Mouse (Mus musculus) gastrocnemius, postnatal 25 days (tissue): ENCODE data around the gene Strap. TPM values are rescaled to one million over a fixed set of nuclear protein-coding genes. Genes with fewer than 3 reads are reported as not detected.
"Not testable (repeated sequence)": the region's sequence is repeated elsewhere in the genome, so short reads cannot be mapped to it uniquely, and the experiment has no call there.

Experiments used
- DNase-seq: peaks from one replicate; pipeline ENCODE4 v3.0.0; 2022
- long read RNA-seq, 2 experiments: library from polyadenylated mRNA; stranded (forward); transcript quantifications; one replicate each; pipeline ENCODE4 v2.0.0; 2021
- total RNA-seq, 2 experiments: library from RNA; stranded (reverse); gene quantifications; 1 replicate in 1 of 2; 2 replicates in 1 of 2; pipeline ENCODE4 v1.2.3; 2021

The Strap gene
- 10 to 100 TPM; 74.4 to 78.2 TPM for total RNA-seq
- long read RNA-seq, experiment 1, transcript Strap-201 (10 exons, 2,650 nt): major isoform, 101 of 111 reads
- long read RNA-seq, experiment 1, partial matches to known transcripts: 5 of 111 reads
- long read RNA-seq, experiment 1, other reads (novel, unspliced or antisense): 5 of 111 reads
- long read RNA-seq, experiment 2, transcript Strap-201 (10 exons, 2,650 nt): major isoform, 135 of 146 reads
- long read RNA-seq, experiment 2, partial matches to known transcripts: 3 of 146 reads
- long read RNA-seq, experiment 2, other reads (novel, unspliced or antisense): 7 of 146 reads

- peak; percentile 91 for DNase-seq
Observed at GRCm38 (mm10) chr6:137734846-137735609, at the start of gene Strap. Strap (plus strand) TSS chr6:137735078.

DNA sequence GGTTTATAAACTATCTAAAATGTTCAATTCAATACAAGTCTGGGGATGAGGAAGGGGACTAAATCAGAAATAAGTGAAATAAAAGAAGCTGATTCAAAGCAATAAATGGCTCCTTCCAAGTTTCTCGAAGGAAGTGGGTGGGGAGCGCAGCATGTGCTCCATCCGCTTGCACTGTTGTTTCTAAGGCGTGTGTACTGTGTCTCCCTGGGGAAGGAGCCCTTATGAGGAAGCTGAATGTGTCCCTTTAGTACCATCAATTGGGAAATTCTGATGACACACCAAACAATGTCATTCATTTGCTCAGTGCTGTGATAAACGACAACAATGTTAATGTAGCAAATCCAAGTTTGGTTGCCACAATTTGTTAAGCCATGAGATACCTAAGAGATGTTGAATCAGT is 47.2 kb upstream of the Strap start:
- DNase-seq: no peak

GRCm38 (mm10) chr6:137688079-137688478 is 46.8 kb upstream of the Strap start:
- no peak for DNase-seq

DNA sequence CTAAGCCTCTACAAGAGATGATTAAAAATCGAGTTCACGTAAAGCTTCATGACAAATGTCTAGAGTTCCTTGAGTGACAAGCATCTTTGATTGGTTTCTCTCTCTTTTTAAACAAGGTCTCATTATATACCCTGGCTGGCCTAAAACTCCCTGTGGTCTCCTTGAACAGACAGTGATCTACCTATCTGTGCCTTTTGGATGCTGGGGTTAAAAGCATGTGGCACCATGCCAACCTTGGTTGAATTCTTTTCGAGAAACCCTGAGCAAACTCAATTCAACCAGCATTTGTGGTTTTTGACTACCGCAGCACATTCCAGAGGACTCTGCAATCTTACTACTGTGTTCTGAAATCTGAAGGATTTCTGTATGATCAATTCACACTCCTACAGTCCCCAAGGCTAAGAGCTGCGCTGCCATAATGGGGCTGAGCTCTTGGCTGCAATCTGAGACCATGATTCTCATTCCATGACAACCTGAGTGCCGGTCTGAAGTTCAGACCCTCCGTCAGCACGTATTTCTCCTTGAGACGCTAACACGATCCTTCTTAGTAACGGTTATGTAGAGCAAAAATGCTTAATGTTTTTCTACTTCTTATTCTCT is 46.3 kb upstream of the Strap start:
- DNase-seq: no peak

GRCm38 (mm10) chr6:137690550-137691119 is 44.2 kb upstream of the Strap start:
- DNase-seq: peak; percentile 44

GRCm38 (mm10) chr6:137694310-137694709 is 40.6 kb upstream of the Strap start:
- no peak for DNase-seq

GRCm38 (mm10) chr6:137695046-137695445 is 39.8 kb upstream of the Strap start:
- DNase-seq: no peak

- no peak for DNase-seq
Observed at GRCm38 (mm10) chr6:137696445-137697204, 38.3 kb upstream of the Strap start.

- no peak for DNase-seq
Observed at GRCm38 (mm10) chr6:137699434-137699833, 35.4 kb upstream of the Strap start.

- DNase-seq: no peak
Observed at GRCm38 (mm10) chr6:137702186-137702585, 32.7 kb upstream of the Strap start.

DNA sequence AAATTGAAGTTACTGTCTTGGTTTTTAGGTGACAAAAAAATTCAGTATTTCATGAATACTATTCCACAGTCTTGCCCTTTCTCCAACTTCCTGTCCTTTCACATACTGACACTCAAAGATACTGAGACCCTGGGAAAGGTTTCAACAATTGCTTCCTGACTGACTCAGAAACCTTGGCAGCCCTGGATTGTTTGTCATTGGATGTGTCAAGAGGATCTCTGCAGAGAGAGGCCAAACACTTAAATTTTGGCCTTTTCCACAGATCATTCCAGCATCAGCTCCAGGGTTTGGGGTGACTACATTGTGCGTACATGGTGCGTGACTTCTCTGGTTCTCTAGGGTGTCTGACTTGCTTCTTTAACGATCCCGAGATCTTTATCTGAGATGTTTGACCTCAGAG is 32.0 kb upstream of the Strap start:
- peak; percentile 38 for DNase-seq

GRCm38 (mm10) chr6:137703431-137703830 is 31.4 kb upstream of the Strap start:
- no peak for DNase-seq

DNA sequence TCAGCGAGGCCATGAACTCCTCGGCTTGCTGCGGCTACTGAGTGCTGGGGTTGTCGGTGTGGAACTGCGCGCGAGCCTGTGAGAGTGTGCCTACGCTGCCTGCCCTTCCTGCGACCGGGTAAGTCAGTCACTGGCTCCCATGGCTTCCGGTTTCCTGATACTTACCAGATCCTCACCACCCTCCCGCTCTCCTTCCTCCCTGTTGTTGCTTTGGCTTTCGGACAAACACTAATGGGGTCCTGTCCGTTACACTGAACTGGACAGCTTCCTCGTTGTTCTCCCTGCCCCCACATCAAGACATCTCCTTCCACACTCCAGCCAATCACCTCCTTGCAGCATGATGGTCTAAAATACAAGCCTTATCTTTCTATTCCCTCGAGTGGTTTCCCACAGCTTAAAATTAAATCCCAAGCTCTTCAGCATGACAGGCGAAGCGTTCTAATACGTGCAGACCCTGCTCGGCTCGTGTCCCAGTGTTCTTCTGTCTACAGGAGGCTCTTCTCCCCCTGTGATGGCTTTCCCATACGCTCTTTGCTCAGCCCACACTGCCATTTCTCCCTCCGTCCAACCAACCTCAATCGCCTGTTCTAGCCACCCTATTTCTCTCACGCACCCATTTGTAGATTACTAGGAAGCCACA is 30.5 kb upstream of the Strap start:
- peak; percentile 27 for DNase-seq

DNA sequence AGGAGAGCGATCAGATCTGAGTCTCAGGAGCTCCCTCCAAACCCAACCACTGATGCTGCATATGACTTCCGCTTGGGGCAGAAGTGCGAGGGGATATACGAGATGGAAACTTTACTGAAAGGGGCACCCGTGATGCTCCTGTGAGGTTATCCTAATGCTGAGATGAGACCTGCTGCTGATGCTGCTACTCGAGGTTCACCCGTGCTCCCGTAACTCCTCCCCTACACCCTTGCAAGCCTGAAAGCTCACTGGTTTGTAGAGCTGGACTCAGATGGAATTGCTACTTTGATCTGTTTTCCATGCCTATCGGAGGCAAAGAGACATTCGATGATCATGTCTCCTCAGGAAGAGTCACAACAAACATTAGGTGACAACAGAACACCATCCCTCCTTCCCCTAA is 28.7 kb upstream of the Strap start:
- no peak for DNase-seq

DNA sequence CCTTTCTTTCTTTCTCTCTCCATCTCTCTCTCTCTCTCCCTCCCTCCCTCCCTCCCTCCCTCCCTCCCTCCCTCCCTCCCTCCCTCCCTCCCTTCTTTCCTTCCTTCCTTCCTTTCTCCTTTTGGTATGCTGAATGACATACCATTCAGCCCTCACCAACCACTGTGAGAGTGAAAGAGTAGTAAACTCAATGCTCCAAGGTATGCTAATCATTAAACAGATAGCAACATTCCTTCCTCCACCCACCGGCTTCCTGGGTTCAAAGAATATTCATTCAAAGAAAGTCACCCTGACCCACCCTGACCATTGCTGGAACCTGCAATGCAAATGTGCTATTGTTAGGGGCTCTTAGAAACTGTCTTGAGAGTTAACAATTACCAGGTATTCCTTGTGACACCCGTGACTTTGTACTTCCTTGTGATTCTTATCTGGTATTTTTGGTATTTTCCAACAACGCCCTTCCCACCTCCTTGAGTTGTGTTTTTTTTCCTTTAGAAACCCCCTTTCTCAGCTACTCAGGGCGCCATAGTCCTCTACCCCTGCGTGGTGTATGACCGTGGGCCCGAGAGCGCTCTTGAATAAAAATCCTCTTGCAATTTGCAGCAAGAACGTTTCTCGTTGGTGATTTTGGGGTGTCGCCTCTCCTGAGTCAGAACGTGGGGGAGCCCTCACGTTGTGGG is 26.0 kb upstream of the Strap start:
- not testable (repeated sequence) for DNase-seq

DNA sequence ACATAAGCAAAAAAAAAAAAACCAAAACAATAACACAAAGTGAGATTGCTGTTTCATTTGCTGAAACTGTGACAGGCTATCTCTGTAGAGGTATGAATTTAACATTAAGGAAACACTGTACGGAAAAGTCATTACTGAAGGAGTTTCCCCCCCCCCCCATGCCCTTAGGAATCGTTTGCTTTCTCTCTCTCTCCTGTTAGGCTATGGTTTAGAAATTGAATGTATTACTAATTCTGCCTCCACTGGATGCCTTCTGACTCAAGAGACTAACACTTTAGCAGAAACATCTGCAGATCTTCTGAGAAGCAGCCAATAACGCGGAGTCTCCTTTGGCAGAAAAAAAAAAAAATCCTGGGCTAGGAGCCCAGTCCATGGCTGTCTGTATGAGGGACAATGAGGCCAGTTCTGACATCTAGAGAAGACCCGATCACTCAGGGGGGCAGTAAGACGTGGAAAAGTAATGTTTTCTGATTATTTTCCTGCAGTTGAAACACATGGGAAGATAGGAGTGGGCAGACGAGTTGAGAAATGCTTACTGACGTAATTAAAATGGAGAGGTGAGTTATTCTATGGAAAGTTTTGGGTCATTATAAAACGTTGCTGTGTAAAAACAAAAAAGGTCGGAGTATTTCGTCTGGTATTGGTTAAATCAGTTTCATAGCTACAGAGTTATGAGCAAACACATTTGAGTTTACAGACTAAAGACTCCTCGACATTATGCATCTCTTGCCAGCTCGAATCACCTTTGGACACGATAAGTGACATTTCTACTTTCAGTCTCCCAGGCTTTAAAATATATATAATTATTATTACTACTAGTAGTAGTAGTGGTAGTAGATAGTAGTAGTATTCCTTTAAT is 24.5 kb upstream of the Strap start:
- peak; percentile 52 for DNase-seq

- no peak for DNase-seq
Observed at GRCm38 (mm10) chr6:137712654-137713309, 22.1 kb upstream of the Strap start.

- no peak for DNase-seq
Observed at GRCm38 (mm10) chr6:137713310-137713664, 21.6 kb upstream of the Strap start.

DNA sequence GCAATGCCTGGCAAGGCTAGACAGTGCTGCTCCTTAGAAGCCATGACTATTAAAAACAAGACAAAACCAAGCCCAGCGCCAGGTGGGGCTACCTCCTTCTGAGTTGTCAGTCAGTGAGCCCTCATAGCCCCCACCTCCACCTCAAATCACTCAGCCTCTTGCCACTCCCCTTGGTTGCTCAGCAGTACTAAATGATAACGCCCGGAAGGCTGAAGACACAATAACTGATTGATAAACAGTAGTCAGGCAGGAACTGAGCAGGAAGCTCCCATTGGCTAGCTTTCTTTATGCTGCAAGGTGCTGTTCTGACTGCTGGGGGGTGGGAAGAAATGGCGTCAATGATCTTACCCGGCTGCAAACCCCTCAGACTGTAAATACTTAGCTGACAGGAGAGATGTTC is 18.1 kb upstream of the Strap start:
- no peak for DNase-seq
